Mouse (Mus musculus): Measurements from ENCODE around the gene Asb7. TPM values are rescaled to one million over a fixed set of nuclear protein-coding genes. Genes with fewer than 3 reads are reported as not detected.

Gene Asb7
- polyA plus RNA-seq (2015; fragmentation: Nextera tagmentation; extraction: Ambion mirVana): 13.7 and 16.6 TPM in 2 replicates

- Histone ChIP-seq H3K4me2 (peak within 1 kb of the TSS; percentile 80), H3K9ac (peak within 1 kb of the TSS; percentile 85), H3K27me3 (no peaks in the 10 kb centered on the region), H3K36me3 (peaks cover 3% of the 10 kb centered on the region; the same call in 1 of the 2 replicates), H3K27ac (peak within 1 kb of the TSS; percentile 91), H3K4me3 (peak within 1 kb of the TSS; percentile 80), H3K9me3 (no peaks in the 10 kb centered on the region), H3K4me1 (peaks cover 16% of the 10 kb centered on the region)
- WGBS: under 1% methylated on average over 18 of the region's 18 CpGs
- ATAC-seq (ENCODE audit: insufficient number of reproducible peaks, insufficient read depth, low FRiP score, low TSS enrichment, low read depth): no peak
Observed at GRCm38 (mm10) chr7:66689294-66689619, at the start of gene Asb7. TSS of gene Asb7 (minus strand) at chr7:66689596.

GRCm38 (mm10) chr7:66737418-66737817 lies 48.0 kb upstream of the Asb7 start:
- H3K27ac ChIP-seq: no peak overlapping the region
- no peaks in the 10 kb centered on the region for H3K9me3 ChIP-seq
- H3K4me1 ChIP-seq: no peaks in the 10 kb centered on the region
- no peak for ATAC-seq (ENCODE audit: insufficient number of reproducible peaks, insufficient read depth, low FRiP score, low TSS enrichment, low read depth)
- H3K9ac ChIP-seq: no peak overlapping the region
- 79% methylated on average over 4 of the region's 4 CpGs for WGBS
- no peaks in the 10 kb centered on the region for H3K27me3 ChIP-seq
- no peak overlapping the region for H3K4me2 ChIP-seq
- no peaks in the 10 kb centered on the region for H3K36me3 ChIP-seq
- no peak overlapping the region for H3K4me3 ChIP-seq

- Histone ChIP-seq H3K4me3 (no peak overlapping the region), H3K9me3 (no peaks in the 10 kb centered on the region), H3K36me3 (no peaks in the 10 kb centered on the region), H3K4me2 (no peak overlapping the region), H3K9ac (no peak overlapping the region), H3K27ac (no peak overlapping the region), H3K4me1 (no peaks in the 10 kb centered on the region), H3K27me3 (no peaks in the 10 kb centered on the region)
- ATAC-seq (ENCODE audit: insufficient number of reproducible peaks, insufficient read depth, low FRiP score, low TSS enrichment, low read depth): no peak
- WGBS: 84% methylated on average over 6 of the region's 6 CpGs
Observed at GRCm38 (mm10) chr7:66734993-66735392, 45.6 kb upstream of the Asb7 start.

GRCm38 (mm10) chr7:66734466-66734865 lies 45.1 kb upstream of the Asb7 start:
- H3K9me3 ChIP-seq: no peaks in the 10 kb centered on the region
- H3K36me3 ChIP-seq: no peaks in the 10 kb centered on the region
- no peak overlapping the region for H3K27ac ChIP-seq
- WGBS: 93% methylated on average over 4 of the region's 4 CpGs
- H3K4me3 ChIP-seq: no peak overlapping the region
- no peak overlapping the region for H3K9ac ChIP-seq
- H3K4me2 ChIP-seq: no peak overlapping the region
- ATAC-seq (ENCODE audit: insufficient number of reproducible peaks, insufficient read depth, low FRiP score, low TSS enrichment, low read depth): no peak
- no peaks in the 10 kb centered on the region for H3K27me3 ChIP-seq
- no peaks in the 10 kb centered on the region for H3K4me1 ChIP-seq

GRCm38 (mm10) chr7:66733882-66734281 lies 44.5 kb upstream of the Asb7 start:
- no peak overlapping the region for H3K27ac ChIP-seq
- no peaks in the 10 kb centered on the region for H3K36me3 ChIP-seq
- no peak overlapping the region for H3K4me2 ChIP-seq
- WGBS: 92% methylated on average over 11 of the region's 11 CpGs
- H3K27me3 ChIP-seq: no peaks in the 10 kb centered on the region
- H3K9me3 ChIP-seq: no peaks in the 10 kb centered on the region
- H3K4me3 ChIP-seq: no peak overlapping the region
- H3K9ac ChIP-seq: no peak overlapping the region
- no peak for ATAC-seq (ENCODE audit: insufficient number of reproducible peaks, insufficient read depth, low FRiP score, low TSS enrichment, low read depth)
- H3K4me1 ChIP-seq: no peaks in the 10 kb centered on the region

- Histone ChIP-seq H3K4me2 (no peak overlapping the region), H3K4me1 (no peaks in the 10 kb centered on the region), H3K27me3 (no peaks in the 10 kb centered on the region), H3K9me3 (no peaks in the 10 kb centered on the region), H3K36me3 (no peaks in the 10 kb centered on the region), H3K27ac (no peak overlapping the region), H3K9ac (no peak overlapping the region), H3K4me3 (no peak overlapping the region)
- WGBS: 92% methylated on average over 17 of the region's 17 CpGs
- ATAC-seq (ENCODE audit: insufficient number of reproducible peaks, insufficient read depth, low FRiP score, low TSS enrichment, low read depth): no peak
Observed at GRCm38 (mm10) chr7:66733431-66733830, 44.0 kb upstream of the Asb7 start.

- no peak for ATAC-seq (ENCODE audit: insufficient number of reproducible peaks, insufficient read depth, low FRiP score, low TSS enrichment, low read depth)
- Histone ChIP-seq H3K4me1 (peaks cover 3% of the 10 kb centered on the region; the same call in 1 of the 2 replicates), H3K4me2 (no peak overlapping the region), H3K36me3 (peaks cover 4% of the 10 kb centered on the region; the same call in 1 of the 2 replicates), H3K9me3 (no peaks in the 10 kb centered on the region), H3K4me3 (no peak overlapping the region), H3K9ac (no peak overlapping the region), H3K27me3 (no peaks in the 10 kb centered on the region), H3K27ac (no peak overlapping the region)
- WGBS: 76% methylated on average over 2 of the region's 2 CpGs
Observed at GRCm38 (mm10) chr7:66729232-66729631, 39.8 kb upstream of the Asb7 start.

GRCm38 (mm10) chr7:66728072-66728471 lies 38.7 kb upstream of the Asb7 start:
- Histone ChIP-seq H3K36me3 (peaks cover 6% of the 10 kb centered on the region; the same call in 1 of the 2 replicates), H3K9ac (no peak overlapping the region), H3K27me3 (no peaks in the 10 kb centered on the region), H3K27ac (no peak overlapping the region), H3K4me2 (no peak overlapping the region), H3K9me3 (no peaks in the 10 kb centered on the region), H3K4me1 (peaks cover 6% of the 10 kb centered on the region; the same call in 1 of the 2 replicates), H3K4me3 (no peak overlapping the region)
- 92% methylated on average over 6 of the region's 6 CpGs for WGBS
- no peak for ATAC-seq (ENCODE audit: insufficient number of reproducible peaks, insufficient read depth, low FRiP score, low TSS enrichment, low read depth)

GRCm38 (mm10) chr7:66724954-66725353 lies 35.6 kb upstream of the Asb7 start:
- WGBS: 90% methylated on average over 6 of the region's 6 CpGs
- no peaks in the 10 kb centered on the region for H3K9me3 ChIP-seq
- H3K4me1 ChIP-seq: peaks cover 6% of the 10 kb centered on the region; the same call in 1 of the 2 replicates
- no peak overlapping the region for H3K4me3 ChIP-seq
- H3K27ac ChIP-seq: no peak overlapping the region
- no peaks in the 10 kb centered on the region for H3K27me3 ChIP-seq
- ATAC-seq (ENCODE audit: insufficient number of reproducible peaks, insufficient read depth, low FRiP score, low TSS enrichment, low read depth): no peak
- no peak overlapping the region for H3K4me2 ChIP-seq
- no peak overlapping the region for H3K9ac ChIP-seq
- peaks cover 22% of the 10 kb centered on the region; the same call in 1 of the 2 replicates for H3K36me3 ChIP-seq

GRCm38 (mm10) chr7:66724514-66724913 lies 35.1 kb upstream of the Asb7 start:
- H3K27me3 ChIP-seq: no peaks in the 10 kb centered on the region
- no peak for ATAC-seq (ENCODE audit: insufficient number of reproducible peaks, insufficient read depth, low FRiP score, low TSS enrichment, low read depth)
- H3K4me2 ChIP-seq: no peak overlapping the region
- H3K9me3 ChIP-seq: no peaks in the 10 kb centered on the region
- no peak overlapping the region for H3K27ac ChIP-seq
- no peak overlapping the region for H3K9ac ChIP-seq
- H3K36me3 ChIP-seq: peaks cover 26% of the 10 kb centered on the region
- 78% methylated on average over 4 of the region's 4 CpGs for WGBS
- H3K4me3 ChIP-seq: no peak overlapping the region
- H3K4me1 ChIP-seq: peaks cover 6% of the 10 kb centered on the region; the same call in 1 of the 2 replicates

- H3K36me3 ChIP-seq: peaks cover 58% of the 10 kb centered on the region
- no peak overlapping the region for H3K4me2 ChIP-seq
- no peaks in the 10 kb centered on the region for H3K27me3 ChIP-seq
- H3K9me3 ChIP-seq: no peaks in the 10 kb centered on the region
- no peak overlapping the region for H3K4me3 ChIP-seq
- no peaks in the 10 kb centered on the region for H3K4me1 ChIP-seq
- H3K27ac ChIP-seq: no peak overlapping the region
- no peak overlapping the region for H3K9ac ChIP-seq
- no peak for ATAC-seq (ENCODE audit: insufficient number of reproducible peaks, insufficient read depth, low FRiP score, low TSS enrichment, low read depth)
- WGBS: 50% methylated on average over 2 of the region's 2 CpGs
Observed at GRCm38 (mm10) chr7:66711166-66711565, 21.8 kb upstream of the Asb7 start.

- no peak overlapping the region for H3K27ac ChIP-seq
- no peak for ATAC-seq (ENCODE audit: insufficient number of reproducible peaks, insufficient read depth, low FRiP score, low TSS enrichment, low read depth)
- H3K36me3 ChIP-seq: peaks cover 67% of the 10 kb centered on the region
- 87% methylated on average over 3 of the region's 3 CpGs for WGBS
- no peak overlapping the region for H3K4me3 ChIP-seq
- H3K9me3 ChIP-seq: no peaks in the 10 kb centered on the region
- H3K27me3 ChIP-seq: no peaks in the 10 kb centered on the region
- 0 out of 2 replicates have a peak, but pooled peaks cover 8% of the 10 kb centered on the region for H3K4me1 ChIP-seq
- H3K9ac ChIP-seq: no peak overlapping the region
- no peak overlapping the region for H3K4me2 ChIP-seq
Observed at GRCm38 (mm10) chr7:66704631-66705030, 15.2 kb upstream of the Asb7 start.
